Mouse (Mus musculus): Measurements from ENCODE around the gene Pex26. TPM values are rescaled to one million over a fixed set of nuclear protein-coding genes. Genes with fewer than 3 reads are reported as not detected.
A peak's percentile ranks its signal among the peaks of the same experiment; 100 is the strongest.

The Pex26 gene
- total RNA-seq (2021): 10 to 100 TPM; 13.4 TPM
- long read RNA-seq, experiment 1, full-length matches to known transcripts: 6 of 17 reads
- long read RNA-seq, experiment 1, partial matches to known transcripts: 0 of 17 reads
- long read RNA-seq, experiment 1, other reads (novel, unspliced or antisense): 11 of 17 reads
- long read RNA-seq, experiment 2, full-length matches to known transcripts: 1 of 9 reads
- long read RNA-seq, experiment 2, partial matches to known transcripts: 0 of 9 reads
- long read RNA-seq, experiment 2, other reads (novel, unspliced or antisense): 8 of 9 reads

DNA sequence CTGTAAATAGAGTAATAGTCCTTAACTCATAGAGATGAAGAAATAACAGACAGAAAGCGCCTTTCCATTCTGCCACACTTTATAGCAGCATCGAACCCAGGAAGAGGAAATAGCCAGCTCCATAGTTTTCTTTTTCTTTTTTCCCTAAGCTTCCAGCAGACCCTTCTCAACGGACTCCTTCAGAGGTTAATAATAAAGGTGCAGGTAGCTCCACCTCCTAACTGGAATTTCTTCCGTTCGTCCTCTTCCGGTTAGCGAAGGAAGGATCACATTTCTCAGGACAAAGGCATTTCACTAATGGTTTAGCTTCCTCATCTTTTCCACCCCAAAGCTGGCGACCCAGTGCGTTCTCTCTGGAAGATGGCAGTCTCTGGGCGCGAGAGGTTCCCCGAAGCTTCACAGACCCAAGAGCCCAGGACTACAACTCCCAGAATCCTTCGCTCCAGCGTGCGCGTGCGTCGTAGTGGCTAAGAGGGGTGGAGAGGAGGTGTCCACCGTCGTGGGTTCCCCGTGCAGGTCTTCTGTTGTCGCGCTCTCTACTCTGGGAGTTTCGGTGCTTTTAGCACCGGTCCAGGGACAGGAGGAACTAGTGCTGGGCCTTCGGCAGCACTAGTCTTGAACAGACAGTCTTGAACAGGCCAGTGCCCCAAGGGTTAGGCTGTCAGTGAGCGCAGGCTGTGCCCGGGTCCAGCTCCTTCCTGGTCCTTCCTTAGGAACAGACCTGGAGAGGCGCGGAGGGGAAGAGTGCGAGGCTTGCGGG lies at the start of gene Pex26:
TSS of gene Pex26 (plus strand) at position 254 of the 760 bp plus-strand sequence.
- DNase-seq (ENCODE audit: low spot score in 2 of 2): peak; percentile 63 to 80

DNA sequence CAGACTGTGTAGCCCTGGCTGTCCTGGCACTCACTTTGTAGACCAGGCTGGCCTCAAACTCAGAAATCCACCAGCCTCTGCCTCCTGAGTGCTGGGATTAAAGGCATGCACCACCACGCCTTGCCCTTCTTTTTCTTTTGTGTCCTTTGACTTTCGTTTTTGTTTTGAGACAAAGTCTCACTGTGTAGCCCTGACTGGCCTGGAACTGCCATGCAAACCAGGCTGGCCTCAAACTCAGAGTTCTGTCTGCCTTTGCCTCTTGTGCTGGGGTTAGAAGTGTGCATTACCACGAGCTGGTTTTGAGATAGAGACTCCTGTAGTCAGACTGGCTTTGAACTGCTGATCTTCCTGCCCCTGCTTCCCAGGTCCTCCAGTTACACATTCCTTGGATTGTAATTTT lies 49.2 kb upstream of the Pex26 start:
- DNase-seq (ENCODE audit: low spot score in 2 of 2): no peak

DNA sequence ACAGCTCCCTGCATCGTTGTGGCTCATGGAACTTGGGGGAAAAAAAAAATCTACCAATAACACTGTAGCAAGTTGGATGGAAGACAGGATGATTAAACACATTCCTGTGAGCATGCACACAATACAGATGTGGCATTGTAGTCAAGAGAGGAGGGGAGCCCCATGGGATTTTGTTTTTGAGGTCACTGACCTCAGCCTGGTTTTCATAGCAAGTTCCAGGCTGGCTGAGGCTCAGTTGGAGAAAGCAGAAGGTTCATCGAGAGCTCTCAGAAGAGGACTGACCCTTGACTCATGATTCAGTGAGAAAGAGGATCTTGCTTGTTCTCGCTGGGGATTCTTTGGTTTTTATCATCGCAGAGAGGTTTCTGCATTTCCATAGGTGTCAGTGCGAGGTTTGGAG lies 48.6 kb upstream of the Pex26 start:
- no peak for DNase-seq (ENCODE audit: low spot score in 2 of 2)

DNA sequence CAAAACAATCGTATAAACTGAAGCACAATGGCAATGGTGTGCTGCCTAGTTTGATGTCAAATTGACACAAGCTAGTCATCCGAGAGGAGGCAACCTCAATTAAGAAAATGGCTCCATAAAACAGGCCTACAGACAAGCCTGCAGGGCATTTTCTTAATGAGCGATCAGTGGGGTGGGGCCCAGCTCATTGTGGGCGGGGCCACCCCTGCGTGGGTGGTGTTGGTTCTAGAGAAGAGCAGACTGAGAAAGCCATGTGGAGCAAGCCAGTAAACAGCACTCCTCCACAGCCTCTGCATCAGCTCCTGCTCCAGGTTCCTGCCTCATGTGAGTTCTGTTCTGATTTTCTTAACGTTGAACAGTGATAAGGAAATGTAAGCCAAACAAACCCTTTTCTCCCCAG lies 46.2 kb upstream of the Pex26 start:
- DNase-seq (ENCODE audit: low spot score in 2 of 2): no peak

DNA sequence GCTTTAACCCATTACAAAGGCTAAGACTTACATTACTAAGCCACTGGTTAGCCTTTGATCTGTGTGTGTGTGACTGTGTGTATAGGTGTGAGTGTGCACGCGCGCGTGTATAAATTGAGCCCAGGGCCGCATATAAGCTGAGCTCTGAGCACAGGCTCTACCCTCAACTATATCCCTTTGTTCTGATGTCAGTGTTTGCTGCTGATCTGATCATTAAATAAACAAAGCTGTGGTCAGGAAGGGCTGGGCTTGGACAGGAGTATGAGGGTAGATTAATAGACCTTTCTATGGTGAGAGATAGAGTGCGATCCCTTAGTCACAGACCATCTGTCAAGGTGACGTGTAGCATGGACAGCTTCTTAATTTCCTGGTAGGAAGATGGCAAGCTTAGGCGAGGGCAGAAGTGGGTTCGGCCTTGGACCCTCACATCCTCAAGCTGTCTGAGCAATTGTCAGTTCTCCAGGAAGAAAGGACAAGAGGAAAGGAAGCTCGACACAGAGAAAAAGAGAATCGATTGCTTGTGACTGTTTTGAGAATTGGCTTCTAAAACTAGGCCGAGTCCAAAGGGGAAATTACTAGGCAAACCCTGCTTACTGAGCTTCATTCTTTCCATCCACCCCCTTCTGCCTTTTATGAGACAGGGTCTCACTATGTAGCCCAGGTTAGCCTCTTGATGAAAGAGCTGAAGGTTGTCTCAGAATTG lies 45.0 kb upstream of the Pex26 start:
- no peak for DNase-seq (ENCODE audit: low spot score in 2 of 2)

DNA sequence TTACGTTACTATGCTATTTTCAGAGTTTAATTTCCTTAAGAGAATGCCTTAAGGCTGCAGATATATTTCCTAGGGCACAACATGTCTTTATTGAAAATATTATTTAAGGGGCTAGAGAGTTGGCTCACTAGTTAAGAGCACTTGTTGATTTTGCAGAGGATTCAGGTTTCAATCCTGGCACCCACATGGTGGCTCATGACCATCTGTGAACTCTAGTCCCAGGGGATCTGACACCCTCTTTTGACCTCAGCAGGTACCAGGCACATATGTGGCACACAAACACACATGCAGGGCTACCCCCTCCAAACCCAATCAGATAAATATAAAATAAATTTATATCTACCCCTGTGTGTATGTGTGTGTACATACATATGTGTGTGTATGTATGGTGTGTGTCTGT lies 44.2 kb upstream of the Pex26 start:
- DNase-seq (ENCODE audit: low spot score in 2 of 2): no peak

DNA sequence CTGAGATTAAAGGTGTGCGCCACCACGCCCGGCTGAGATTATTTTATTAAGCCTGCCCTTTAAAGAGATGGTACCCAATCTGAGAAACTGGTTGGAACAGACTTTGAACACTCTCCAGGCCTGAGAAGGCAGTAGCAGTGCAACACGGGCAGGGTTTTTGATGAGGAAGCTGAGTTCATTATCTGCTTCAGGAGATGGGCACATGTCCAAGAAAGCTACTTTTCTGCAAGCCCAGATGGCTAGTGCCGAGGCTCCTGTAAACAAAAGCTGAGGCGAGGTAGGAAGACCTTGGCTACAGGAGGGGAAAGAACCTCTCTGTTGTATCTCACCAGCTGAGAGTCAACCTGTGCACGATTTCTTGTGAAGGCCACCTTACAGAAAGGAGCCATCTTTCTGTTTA lies 41.2 kb upstream of the Pex26 start:
- no peak for DNase-seq (ENCODE audit: low spot score in 2 of 2)

DNA sequence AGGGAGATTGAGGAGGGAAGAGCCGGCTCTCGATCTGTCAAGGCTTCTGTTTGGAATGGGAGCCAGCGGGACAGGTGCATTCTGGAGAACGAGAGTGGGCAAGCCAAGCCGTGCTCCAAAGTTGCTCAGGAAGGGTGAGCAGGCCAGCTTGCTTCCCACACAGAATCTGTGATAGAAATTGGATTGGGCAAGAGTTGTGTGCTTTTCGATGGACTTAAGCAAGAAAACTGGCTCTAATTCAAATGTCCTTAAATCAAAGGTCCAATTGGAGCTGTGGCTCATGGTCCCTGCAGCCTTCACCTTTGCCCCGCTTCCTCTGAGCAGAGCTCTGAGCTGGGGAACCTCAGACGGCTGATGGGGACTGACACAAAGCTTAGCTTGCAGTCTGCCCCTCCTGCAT lies 40.0 kb upstream of the Pex26 start:
- DNase-seq (ENCODE audit: low spot score in 2 of 2): peak in 1 of 2 experiments; percentile 24

DNA sequence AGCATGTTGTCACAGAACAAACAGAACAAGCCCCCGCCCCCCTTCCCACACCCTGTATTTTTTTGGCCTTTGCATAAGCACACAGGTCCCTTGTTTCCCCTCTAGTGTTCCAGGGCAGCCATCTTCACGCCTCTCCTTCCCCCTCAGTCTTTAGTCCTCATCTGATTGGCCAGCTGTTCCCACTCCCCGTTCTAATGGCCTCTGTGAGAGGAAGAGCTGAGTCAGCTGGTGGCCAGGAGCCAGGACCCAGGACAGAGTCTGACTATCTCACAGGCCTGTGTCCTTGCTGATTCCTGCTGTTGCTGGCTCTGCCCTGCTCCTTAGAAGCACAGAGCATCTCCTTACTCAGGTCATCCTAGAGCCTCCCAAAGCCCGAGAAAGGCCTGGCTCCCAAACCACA lies 39.4 kb upstream of the Pex26 start:
- peak; percentile 36 to 57 for DNase-seq (ENCODE audit: low spot score in 2 of 2)

DNA sequence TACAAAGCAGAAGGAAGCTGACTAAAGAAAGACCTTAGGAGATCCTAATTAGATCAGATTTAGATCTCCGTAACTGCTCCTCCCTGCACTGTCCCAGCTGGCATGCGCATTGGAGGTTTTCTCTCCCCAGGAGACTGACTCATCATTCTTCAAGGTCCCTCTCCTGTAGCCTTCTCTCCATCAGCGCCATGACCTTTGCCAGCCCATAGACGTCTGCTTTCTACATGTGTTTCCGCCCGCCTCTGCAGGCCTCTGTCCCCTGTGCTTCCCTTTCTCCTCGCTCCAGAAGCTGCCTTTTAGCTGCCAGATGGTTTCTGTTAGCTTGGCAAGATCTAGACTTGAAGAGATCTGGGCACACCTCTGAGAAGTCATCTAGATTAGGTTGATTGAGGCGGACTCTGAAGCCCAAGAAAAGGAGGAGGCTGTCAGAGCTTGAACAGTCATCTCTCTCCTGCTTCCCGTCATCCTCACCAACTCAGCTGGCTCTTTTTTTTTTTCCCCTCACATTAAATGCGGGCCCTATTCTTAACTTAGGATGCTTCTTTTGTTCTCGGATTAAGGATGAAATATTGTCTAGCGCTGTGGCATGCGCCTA lies 38.4 kb upstream of the Pex26 start:
- DNase-seq (ENCODE audit: low spot score in 2 of 2): no peak

DNA sequence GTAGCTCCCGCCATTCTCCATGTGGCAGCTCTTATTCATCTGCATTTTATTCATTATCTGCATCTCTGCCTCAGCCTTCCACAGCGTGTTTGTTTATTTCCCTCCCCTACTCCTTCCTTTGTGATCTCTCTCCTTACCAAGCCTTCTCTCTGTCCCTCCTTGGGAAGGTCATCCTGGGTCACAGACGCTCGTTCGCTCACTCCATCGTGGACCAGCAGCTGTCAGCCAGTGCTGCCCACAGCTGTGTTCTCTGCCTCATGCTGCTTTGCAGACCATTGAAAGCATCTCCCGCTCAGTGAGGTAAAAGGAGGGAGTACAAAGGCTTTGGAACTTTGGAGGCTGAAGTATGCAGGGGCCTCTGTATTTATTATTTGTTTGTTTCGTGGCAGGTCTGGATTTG lies 37.6 kb upstream of the Pex26 start:
- no peak for DNase-seq (ENCODE audit: low spot score in 2 of 2)

DNA sequence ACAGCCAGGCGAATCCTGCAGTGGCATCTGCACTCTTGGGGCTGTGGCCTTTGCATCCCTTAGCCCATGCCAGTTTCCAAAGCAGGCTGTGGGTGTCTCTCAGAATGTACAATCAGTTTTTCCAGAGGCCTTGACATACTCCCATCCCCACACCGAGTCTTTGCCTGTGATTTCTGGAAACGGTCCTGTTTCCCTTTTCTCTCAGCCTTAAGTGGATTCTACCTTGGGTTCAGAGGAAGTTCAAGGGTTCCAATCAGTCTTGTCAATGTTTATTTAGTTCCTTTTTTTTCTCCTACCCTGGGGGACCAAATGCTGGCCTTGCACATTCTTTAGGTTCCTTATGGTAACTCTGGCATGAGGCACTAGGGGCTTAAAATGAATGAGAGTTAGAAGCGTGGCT lies 36.7 kb upstream of the Pex26 start:
- no peak for DNase-seq (ENCODE audit: low spot score in 2 of 2)

DNA sequence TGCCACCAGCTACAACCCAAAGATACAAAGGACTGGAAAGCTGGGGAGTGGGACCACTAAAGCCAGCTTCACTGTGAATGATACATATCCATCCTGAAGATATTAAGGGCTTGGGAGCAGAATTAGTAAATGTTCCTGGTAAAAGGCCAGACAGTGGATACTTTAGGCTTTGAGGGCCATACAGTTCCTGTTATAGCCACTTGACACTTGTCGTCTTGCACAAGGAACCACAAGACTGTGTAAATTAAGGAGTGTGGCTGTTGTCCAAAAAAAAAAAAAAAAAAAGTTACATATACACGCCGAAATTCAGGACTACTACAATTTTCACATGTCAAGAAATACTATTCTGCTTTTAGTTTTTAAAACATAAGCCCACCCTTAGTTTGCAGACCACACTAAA lies 35.1 kb upstream of the Pex26 start:
- DNase-seq (ENCODE audit: low spot score in 2 of 2): no peak

DNA sequence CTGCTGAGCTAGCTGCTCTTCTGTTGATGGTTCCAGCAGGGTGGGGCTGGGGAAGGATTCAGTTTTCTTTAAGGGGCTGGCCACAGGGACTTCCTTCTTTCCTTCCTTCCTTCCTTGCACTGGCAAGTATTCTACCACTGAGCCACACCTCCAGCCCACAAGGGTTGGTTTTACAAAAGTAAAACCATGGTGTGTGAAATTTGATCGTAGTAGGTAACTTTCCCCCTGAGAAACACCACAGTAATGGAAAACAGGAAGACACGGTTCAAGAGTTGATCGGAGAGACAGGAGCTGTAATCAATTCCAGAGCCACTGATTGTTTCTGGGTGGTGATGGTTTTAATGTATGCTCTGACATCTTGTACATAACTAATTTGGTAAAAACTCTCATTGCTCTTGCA lies 34.0 kb upstream of the Pex26 start:
- no peak for DNase-seq (ENCODE audit: low spot score in 2 of 2)

DNA sequence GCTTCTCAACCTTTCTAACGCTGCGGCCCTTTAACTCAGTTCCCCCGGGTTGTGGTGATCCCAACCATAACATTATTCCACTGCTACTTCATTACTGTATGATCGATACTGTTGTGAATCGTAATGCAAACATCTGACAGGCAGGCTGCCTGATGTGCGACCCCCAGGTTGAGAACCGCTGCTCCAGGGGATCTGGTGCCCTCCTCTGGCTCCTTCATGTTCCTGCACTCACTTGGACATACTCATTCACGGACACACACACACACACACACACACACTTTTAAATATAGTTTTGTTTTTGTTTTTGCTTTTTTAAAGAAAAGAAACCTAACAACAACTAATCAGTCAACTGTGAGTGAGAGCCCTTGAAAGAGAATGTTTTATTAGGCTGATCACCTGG lies 33.3 kb upstream of the Pex26 start:
- no peak for DNase-seq (ENCODE audit: low spot score in 2 of 2)

DNA sequence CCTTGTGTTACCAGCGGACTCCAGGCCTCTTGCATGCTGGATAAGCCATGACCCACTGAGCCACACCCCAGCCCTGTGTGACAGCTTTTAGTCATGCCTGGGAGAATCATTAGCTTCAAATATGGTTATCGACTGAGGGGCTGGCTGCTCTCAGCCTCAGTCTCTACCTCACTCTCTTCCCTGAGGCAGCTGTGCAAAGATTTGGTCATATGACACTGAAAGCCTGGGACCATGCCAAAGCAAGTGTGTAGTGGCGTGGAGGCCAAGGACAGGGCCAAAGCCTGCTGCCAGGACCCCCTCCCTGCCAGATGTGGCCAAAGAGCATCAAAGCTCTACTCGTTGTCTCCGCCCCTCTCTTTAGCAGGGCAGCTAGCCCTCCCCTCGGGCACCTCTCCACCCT lies 31.7 kb upstream of the Pex26 start:
- DNase-seq (ENCODE audit: low spot score in 2 of 2): peak in 1 of 2 experiments; percentile 75

DNA sequence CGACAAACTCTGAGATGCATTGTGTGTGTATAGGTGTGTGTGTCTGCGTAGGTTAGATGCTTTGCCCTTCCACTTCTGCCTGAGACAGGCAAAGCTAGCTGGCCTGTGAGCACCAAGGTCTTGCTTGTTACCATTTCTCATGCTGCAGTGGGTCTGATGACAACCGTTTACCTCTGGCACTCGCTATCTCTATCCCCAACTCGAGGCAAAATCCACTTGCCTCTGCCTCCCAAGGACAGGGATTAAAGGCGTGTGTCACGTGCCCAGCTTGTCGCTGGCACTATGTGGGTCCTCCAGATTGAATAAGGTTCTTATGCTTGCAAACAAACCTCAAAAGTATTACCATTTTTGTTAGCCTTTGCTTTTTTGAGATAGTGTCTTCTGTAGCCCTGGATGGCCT lies 30.3 kb upstream of the Pex26 start:
- DNase-seq (ENCODE audit: low spot score in 2 of 2): no peak

DNA sequence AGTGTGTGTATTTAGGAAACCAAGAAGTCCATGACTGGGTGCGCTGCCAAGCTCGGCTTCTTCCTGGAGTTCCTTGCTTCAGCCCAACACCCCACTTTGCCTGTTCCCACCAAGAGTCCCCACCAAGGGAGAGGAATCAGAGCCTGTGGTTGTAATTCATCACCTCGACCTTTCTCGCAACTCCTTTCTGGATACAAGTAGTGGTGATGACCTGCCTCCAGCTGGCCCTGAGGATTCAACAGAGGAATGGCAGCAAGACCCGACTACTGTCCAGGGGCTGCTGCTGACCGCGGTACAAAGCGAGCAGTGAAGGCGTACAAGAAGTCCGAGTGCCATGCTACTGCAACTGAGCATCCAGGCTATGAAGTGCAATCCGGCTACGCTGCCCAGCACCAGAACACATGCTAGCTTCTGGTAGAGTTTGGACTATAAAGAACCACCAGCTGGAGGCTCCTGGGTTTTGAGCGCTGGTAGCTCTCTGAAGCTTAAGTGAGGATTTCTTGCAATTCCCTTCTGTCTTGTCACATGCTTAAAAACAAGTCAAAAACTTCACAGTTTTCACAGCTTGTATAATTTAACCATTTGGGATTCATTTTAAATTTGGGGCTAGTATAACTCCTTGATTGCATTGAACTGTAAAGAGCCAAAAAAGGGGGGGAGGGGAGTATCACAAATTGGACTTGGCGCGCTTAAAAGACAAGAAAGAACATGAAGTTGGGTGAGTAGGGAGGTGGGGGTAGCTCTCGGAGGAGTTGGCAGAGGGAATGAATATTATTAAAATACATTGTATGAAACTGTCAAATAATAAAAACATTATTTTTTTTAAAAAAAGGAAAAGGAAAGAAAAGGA lies 28.8 kb upstream of the Pex26 start:
- DNase-seq (ENCODE audit: low spot score in 2 of 2): no peak

DNA sequence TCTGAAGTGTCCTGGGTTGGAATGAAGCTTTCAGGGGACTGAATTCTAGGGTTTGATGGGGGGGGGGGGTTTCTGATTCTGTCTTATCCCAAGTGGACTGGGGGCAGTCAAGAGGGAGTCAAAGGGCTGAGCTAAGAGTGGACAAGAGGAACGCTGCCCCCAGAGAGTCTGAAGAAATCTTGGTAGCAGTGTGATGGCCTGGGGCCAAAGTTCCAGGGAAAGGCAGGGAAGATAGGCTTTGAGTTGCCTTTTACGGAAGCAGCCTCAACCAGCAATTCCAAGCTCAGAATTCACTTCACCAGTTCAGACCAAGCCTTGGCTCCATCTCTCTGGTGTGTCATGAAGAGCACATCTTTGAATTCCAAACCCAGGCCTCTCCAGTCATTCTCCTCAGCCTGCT lies 27.4 kb upstream of the Pex26 start:
- no peak for DNase-seq (ENCODE audit: low spot score in 2 of 2)

DNA sequence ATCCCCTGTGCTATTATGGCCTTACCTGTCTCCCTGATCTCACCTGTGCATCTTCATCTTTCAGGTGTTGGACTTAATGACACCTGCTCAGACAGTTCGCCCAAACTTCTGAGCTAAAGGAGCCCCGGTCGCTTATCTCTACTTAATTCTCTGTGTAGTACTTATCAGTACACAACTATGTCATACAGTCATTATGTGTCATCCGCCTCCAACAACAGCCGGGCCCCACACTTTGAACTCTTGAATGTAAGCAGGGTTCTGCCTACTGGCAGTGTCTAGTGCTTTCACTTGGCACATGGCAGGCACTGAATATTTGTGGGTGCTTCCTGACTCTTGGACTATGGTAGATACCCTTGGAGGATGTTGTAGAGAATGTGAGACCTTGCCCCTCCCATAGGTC lies 23.9 kb upstream of the Pex26 start:
- no peak for DNase-seq (ENCODE audit: low spot score in 2 of 2)

DNA sequence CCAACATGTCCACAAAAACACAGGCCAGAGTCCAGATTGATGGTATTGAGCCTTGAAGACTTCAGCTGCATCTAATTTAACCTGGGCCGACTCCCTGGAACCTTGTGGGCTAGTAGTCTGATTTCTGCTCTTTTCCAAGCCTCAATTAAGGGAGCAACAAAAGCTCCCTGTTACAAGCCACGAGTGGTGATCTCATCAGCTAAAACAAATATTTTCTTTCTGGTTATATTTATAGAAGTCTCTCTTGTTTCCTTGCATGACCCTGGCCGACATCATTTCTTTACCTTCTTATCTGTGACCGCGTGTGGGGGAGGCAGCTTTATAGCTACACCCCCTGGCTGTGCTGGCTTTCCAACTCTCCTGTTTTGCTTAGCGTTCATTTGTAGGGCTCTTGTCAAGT lies 23.3 kb upstream of the Pex26 start:
- no peak for DNase-seq (ENCODE audit: low spot score in 2 of 2)

Data from adrenal gland, postnatal 4 days (tissue).